Mouse (Mus musculus): Measurements from ENCODE around the gene Timm10. TPM values are rescaled to one million over a fixed set of nuclear protein-coding genes. Genes with fewer than 3 reads are reported as not detected.

Gene Timm10
- 82.9 and 92.9 TPM in 2 replicates for polyA plus RNA-seq (2016; fragmentation: Nextera tagmentation; extraction: Ambion mirVana)

GRCm38 (mm10) chr2:84826488-84827282 is at the start of gene Timm10:
Timm10 (plus strand) TSS chr2:84826997.
- Histone ChIP-seq H3K27ac (peak within 1 kb of the TSS; percentile 86), H3K4me1 (peaks cover 15% of the 10 kb centered on the region)
- WGBS, result under 1% methylated on average over 34 of the region's 34 CpGs

GRCm38 (mm10) chr2:84777706-84778105 is 49.1 kb upstream of the Timm10 start:
- Histone ChIP-seq H3K9me3 (no peaks in the 10 kb centered on the region), H3K4me1 (peaks cover 15% of the 10 kb centered on the region), H3K4me3 (no peak overlapping the region), H3K36me3 (no peaks in the 10 kb centered on the region), H3K27me3 (ENCODE audit: insufficient read depth, poor library complexity, severe bottlenecking) (no peaks in the 10 kb centered on the region), H3K27ac (no peak overlapping the region)
- DNase-seq (ENCODE audit: low spot score), result no peak
- 62% methylated on average over 3 of the region's 3 CpGs for WGBS

More at GRCm38 (mm10) chr2:84826488-84827282, at the start of gene Timm10:
- peak; percentile 97 for DNase-seq (ENCODE audit: low spot score)
- H3K4me3 ChIP-seq, result peak within 1 kb of the TSS; percentile 78
- peaks cover 25% of the 10 kb centered on the region for H3K36me3 ChIP-seq
- H3K27me3 ChIP-seq (ENCODE audit: insufficient read depth, poor library complexity, severe bottlenecking), result no peaks in the 10 kb centered on the region
- H3K9me3 ChIP-seq, result no peaks in the 10 kb centered on the region

GRCm38 (mm10) chr2:84779210-84779609 is 47.6 kb upstream of the Timm10 start:
- H3K4me1 ChIP-seq, result peaks cover 16% of the 10 kb centered on the region
- no peak overlapping the region for H3K27ac ChIP-seq
- H3K9me3 ChIP-seq, result no peaks in the 10 kb centered on the region
- no peak for DNase-seq (ENCODE audit: low spot score)
- H3K36me3 ChIP-seq, result no peaks in the 10 kb centered on the region
- no peaks in the 10 kb centered on the region for H3K27me3 ChIP-seq (ENCODE audit: insufficient read depth, poor library complexity, severe bottlenecking)
- 49% methylated on average over 6 of the region's 6 CpGs for WGBS
- no peak overlapping the region for H3K4me3 ChIP-seq

GRCm38 (mm10) chr2:84783315-84783714 is 43.5 kb upstream of the Timm10 start:
- no peak overlapping the region for H3K27ac ChIP-seq

GRCm38 (mm10) chr2:84783840-84784566 is 42.8 kb upstream of the Timm10 start:
- Histone ChIP-seq H3K4me3 (no peak overlapping the region), H3K4me1 (peaks cover 29% of the 10 kb centered on the region), H3K27me3 (ENCODE audit: insufficient read depth, poor library complexity, severe bottlenecking) (no peaks in the 10 kb centered on the region), H3K27ac (peak overlapping the region; percentile 52; the same call in 1 of the 2 replicates), H3K36me3 (no peaks in the 10 kb centered on the region), H3K9me3 (no peaks in the 10 kb centered on the region)
- WGBS, result 50% methylated on average over 3 of the region's 3 CpGs
- no peak for DNase-seq (ENCODE audit: low spot score)

More at GRCm38 (mm10) chr2:84783315-84783714, 43.5 kb upstream of the Timm10 start:
- H3K4me1 ChIP-seq, result peaks cover 26% of the 10 kb centered on the region; the same call in 1 of the 2 replicates
- H3K4me3 ChIP-seq, result no peak overlapping the region
- H3K9me3 ChIP-seq, result no peaks in the 10 kb centered on the region
- no peaks in the 10 kb centered on the region for H3K36me3 ChIP-seq
- 60% methylated on average over 1 of the region's 1 CpGs for WGBS
- no peaks in the 10 kb centered on the region for H3K27me3 ChIP-seq (ENCODE audit: insufficient read depth, poor library complexity, severe bottlenecking)
- no peak for DNase-seq (ENCODE audit: low spot score)

- H3K4me1 ChIP-seq, result peaks cover 39% of the 10 kb centered on the region
- 66% methylated on average over 3 of the region's 3 CpGs for WGBS
- no peaks in the 10 kb centered on the region for H3K9me3 ChIP-seq
- no peak overlapping the region for H3K4me3 ChIP-seq
- H3K27me3 ChIP-seq (ENCODE audit: insufficient read depth, poor library complexity, severe bottlenecking), result no peaks in the 10 kb centered on the region
- no peaks in the 10 kb centered on the region for H3K36me3 ChIP-seq
- DNase-seq (ENCODE audit: low spot score), result no peak
- H3K27ac ChIP-seq, result no peak overlapping the region
Measured at GRCm38 (mm10) chr2:84788316-84788715, 38.5 kb upstream of the Timm10 start.

- no peaks in the 10 kb centered on the region for H3K27me3 ChIP-seq (ENCODE audit: insufficient read depth, poor library complexity, severe bottlenecking)
- no peak for DNase-seq (ENCODE audit: low spot score)
- 49% methylated on average over 9 of the region's 9 CpGs for WGBS
- peaks cover 11% of the 10 kb centered on the region for H3K9me3 ChIP-seq
- H3K36me3 ChIP-seq, result 0 out of 2 replicates have a peak, but pooled peaks cover 3% of the 10 kb centered on the region
- H3K4me1 ChIP-seq, result peaks cover 21% of the 10 kb centered on the region
- H3K27ac ChIP-seq, result peak overlapping the region; percentile 64
- H3K4me3 ChIP-seq, result no peak overlapping the region
Measured at GRCm38 (mm10) chr2:84790418-84790817, 36.4 kb upstream of the Timm10 start.

- Histone ChIP-seq H3K27ac (no peak overlapping the region; the same call in 1 of the 2 replicates), H3K4me1 (peaks cover 17% of the 10 kb centered on the region), H3K4me3 (no peak overlapping the region), H3K36me3 (0 out of 2 replicates have a peak, but pooled peaks cover 3% of the 10 kb centered on the region), H3K27me3 (ENCODE audit: insufficient read depth, poor library complexity, severe bottlenecking) (no peaks in the 10 kb centered on the region), H3K9me3 (peaks cover 14% of the 10 kb centered on the region)
- DNase-seq (ENCODE audit: low spot score), result no peak
- 82% methylated on average over 3 of the region's 3 CpGs for WGBS
Measured at GRCm38 (mm10) chr2:84792516-84792915, 34.3 kb upstream of the Timm10 start.

- Histone ChIP-seq H3K4me1 (peaks cover 16% of the 10 kb centered on the region), H3K4me3 (no peak overlapping the region), H3K27me3 (ENCODE audit: insufficient read depth, poor library complexity, severe bottlenecking) (no peaks in the 10 kb centered on the region), H3K9me3 (peaks cover 14% of the 10 kb centered on the region), H3K36me3 (0 out of 2 replicates have a peak, but pooled peaks cover 3% of the 10 kb centered on the region), H3K27ac (no peak overlapping the region)
- no peak for DNase-seq (ENCODE audit: low spot score)
- 78% methylated on average over 3 of the region's 3 CpGs for WGBS
Measured at GRCm38 (mm10) chr2:84793154-84793553, 33.6 kb upstream of the Timm10 start.

- DNase-seq (ENCODE audit: low spot score), result no peak
- 0 out of 2 replicates have a peak, but pooled peaks cover 3% of the 10 kb centered on the region for H3K36me3 ChIP-seq
- 79% methylated on average over 3 of the region's 3 CpGs for WGBS
- H3K27me3 ChIP-seq (ENCODE audit: insufficient read depth, poor library complexity, severe bottlenecking), result no peaks in the 10 kb centered on the region
- no peak overlapping the region for H3K27ac ChIP-seq
- peaks cover 20% of the 10 kb centered on the region for H3K4me1 ChIP-seq
- H3K9me3 ChIP-seq, result peaks cover 14% of the 10 kb centered on the region
- H3K4me3 ChIP-seq, result no peak overlapping the region
Measured at GRCm38 (mm10) chr2:84793871-84794270, 32.9 kb upstream of the Timm10 start.

GRCm38 (mm10) chr2:84797833-84798492 is 28.8 kb upstream of the Timm10 start:
- WGBS, result 12% methylated on average over 13 of the region's 13 CpGs
- 0 out of 2 replicates have a peak, but pooled peaks cover 3% of the 10 kb centered on the region for H3K36me3 ChIP-seq
- peak; percentile 89 for DNase-seq (ENCODE audit: low spot score)

GRCm38 (mm10) chr2:84798493-84798921 is 28.3 kb upstream of the Timm10 start, which contains the start of gene Ube2l6:
Ube2l6 (plus strand) TSS chr2:84798828.
- Histone ChIP-seq H3K27ac (peak within 1 kb of the TSS; percentile 85), H3K4me1 (peaks cover 16% of the 10 kb centered on the region), H3K27me3 (ENCODE audit: insufficient read depth, poor library complexity, severe bottlenecking) (no peaks in the 10 kb centered on the region; the same call in 1 of the 2 replicates), H3K4me3 (peak within 1 kb of the TSS; percentile 72), H3K9me3 (peaks cover 14% of the 10 kb centered on the region), H3K36me3 (peaks cover 3% of the 10 kb centered on the region; the same call in 1 of the 2 replicates)
- peak; percentile 96 for DNase-seq (ENCODE audit: low spot score)
- whole genome bisulfite sequencing, result 1% methylated on average over 21 of the region's 21 CpGs

More at GRCm38 (mm10) chr2:84797833-84798492, 28.8 kb upstream of the Timm10 start:
- Histone ChIP-seq H3K9me3 (peaks cover 14% of the 10 kb centered on the region), H3K4me3 (peak overlapping the region; percentile 72), H3K4me1 (peaks cover 16% of the 10 kb centered on the region), H3K27ac (peak overlapping the region; percentile 85), H3K27me3 (ENCODE audit: insufficient read depth, poor library complexity, severe bottlenecking) (no peaks in the 10 kb centered on the region; the same call in 1 of the 2 replicates)

Measured in heart, embryonic 10.5 days (tissue).